Mouse (Mus musculus): Measurements from ENCODE around the gene Zkscan8.
"Not testable (repeated sequence)": the region's sequence is repeated elsewhere in the genome, so short reads cannot be mapped to it uniquely, and the experiment has no call there.

Zkscan8 gene

DNA sequence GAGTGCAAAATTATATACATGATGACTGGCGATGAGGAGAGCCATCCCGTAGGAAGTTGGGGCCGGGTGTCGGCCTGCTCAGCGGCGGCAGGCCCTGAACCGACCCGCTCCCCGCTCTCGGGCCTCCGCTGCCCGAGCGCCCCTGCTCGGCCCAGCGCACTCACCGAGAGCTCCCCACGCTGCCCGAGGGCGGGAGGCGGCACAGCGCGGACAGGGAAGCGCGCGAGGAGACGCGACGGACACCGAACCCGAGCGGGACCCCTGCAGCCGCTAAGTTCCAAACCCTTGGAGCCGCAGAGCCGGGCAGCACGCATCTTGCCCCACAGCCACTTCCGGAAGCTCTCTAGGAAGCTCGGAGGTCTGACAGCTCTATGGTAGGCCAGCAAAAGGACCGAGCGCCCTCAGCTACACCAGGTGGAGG, at the start of gene Zkscan8:
Gene Zkscan8, minus strand, starts transcription at position 340 of the 421 bp plus-strand sequence.
- peak; percentile 47 for DNase-seq (ENCODE audit: extremely low spot score, low read depth, low spot score)

DNA sequence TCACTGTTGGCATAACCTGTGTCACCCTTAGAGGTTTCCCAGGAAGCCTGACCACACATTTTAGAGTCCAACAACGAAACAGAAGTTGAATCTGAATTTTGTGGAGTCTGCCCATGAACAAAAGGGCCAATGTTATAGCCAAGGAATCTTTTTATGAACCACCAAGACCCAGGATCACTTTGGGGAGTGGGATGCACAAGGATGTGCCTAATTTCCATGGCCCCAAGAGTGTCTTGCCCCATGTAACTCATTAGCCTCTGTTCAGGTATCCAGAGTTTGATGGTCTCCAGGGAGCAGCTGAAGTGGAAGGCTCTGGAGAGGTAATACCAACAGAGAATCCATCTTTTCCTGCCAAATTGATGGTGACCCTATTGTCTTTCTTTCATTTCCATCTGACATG, 28.9 kb upstream of the Zkscan8 start, which contains the start of gene Olfr1535:
Gene Olfr1535, minus strand, starts transcription at position 101 of the 400 bp plus-strand sequence.
- no peak for DNase-seq (ENCODE audit: extremely low spot score, low read depth, low spot score)

DNA sequence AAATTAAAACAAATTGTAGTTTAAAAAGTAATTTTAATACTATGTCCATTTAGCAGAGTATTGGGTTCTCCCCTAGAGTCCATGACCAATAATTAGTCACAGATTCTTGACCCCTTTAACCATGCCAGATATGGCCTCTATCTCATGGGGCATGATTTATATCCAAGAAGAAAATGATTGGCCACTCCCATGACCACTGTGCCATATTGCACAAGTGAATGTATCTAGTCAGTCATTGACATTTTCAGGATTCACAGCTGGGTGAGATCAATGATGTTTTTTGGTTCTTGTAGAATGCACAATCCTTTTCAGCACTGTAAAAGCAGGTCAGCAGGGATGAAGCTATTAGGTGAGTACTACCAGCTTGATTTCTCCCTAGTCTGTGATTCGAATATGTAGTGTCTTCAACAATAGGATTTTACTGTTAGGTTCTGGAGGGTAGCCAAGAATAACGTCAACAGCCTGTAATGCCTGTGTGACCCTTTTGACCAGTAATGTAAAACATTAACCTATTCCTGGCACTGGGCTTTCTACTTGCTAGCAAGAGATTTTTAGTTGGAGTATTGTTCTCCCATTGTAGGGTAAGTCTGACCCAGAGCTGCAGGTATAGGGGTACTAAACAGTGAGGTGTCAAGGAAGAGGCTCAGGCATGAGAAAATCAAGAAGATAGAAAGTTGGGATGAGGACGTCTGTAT, 19.6 kb upstream of the Zkscan8 start:
- no peak for DNase-seq (ENCODE audit: extremely low spot score, low read depth, low spot score)

DNA sequence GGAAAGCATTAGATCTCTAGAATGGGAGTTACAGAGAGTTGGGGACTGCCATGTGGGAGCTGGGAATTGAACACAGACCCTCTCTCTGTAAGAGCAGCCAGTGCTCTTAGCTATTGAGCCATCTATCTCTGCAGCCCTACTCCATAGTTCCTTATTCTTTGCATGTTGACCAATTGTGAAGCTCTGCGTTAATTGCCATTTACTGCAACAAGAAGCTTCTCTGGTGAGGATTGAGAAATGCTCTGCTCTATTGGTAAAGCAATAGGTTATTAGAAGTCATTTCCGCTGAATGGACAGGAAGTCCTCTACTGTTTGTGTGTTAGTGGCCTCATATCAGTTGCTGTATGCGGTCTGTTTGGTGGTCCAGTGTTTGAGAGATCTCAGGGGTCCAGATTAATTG, 18.6 kb upstream of the Zkscan8 start:
- no peak for DNase-seq (ENCODE audit: extremely low spot score, low read depth, low spot score)

DNA sequence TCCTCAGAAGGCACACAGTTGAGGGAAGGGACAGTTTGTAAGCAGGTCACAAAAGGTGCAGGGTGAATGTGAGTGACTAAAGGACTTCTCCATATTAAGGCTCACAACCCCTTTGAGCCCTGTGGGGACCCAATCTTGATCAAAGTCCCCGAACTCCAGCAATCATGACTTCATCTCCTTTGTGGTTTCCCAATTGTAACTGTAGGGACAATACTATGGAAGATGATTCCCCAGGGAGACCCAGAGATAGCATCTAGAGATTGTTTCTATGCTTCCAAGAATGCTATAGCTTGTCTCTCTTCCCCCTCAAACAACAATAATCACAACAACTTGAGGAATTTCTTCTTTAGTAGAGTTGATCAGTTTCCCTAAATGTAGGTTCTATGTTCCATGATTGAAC, 11.8 kb upstream of the Zkscan8 start, which contains the start of gene Olfr1366:
Gene Olfr1366, minus strand, starts transcription at position 101 of the 400 bp plus-strand sequence.
- DNase-seq (ENCODE audit: extremely low spot score, low read depth, low spot score) = no peak

DNA sequence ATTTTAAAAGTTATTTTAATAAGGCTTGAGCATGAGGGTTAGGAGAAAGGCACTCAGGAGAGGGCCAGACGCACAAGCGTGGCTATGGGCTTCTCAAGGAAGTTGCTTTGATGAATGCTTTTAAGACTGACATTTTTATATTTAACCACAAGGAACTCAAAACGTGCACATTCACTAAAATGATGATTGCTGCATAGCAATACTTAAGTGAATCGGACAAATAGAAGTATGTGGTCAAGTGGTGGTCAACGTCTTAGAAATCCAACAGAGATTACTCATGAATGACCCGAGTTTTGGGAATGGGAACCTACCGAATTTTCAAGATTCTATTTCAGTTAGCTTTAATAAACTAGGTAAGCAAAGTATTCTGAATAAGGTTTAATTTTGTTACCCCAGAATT, 784 bp downstream of the Zkscan8 start:
- DNase-seq (ENCODE audit: extremely low spot score, low read depth, low spot score) = peak; percentile 3

DNA sequence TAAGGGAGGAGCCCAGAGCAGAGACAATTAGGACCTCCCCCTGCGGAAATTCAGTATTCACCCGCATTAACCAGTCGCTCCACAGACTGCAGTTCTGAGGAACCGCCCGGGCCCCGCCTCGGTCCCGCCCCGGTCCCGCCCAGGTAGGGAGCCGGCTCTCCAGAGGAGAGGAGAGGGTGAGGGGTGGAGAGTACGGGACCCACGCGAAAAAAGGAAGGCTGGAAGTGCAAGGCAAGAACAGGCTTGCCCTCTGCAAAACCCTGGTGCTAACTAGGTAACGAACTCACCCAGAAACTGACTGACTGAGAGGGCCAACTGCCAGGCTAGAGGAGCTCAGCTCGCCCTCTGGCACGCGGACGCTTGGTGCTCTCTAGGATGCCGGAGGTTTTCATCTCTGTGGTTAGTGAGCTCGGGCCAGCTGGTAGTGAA, 24.7 kb downstream of the Zkscan8 start:
- peak; percentile 44 for DNase-seq (ENCODE audit: extremely low spot score, low read depth, low spot score)

DNA sequence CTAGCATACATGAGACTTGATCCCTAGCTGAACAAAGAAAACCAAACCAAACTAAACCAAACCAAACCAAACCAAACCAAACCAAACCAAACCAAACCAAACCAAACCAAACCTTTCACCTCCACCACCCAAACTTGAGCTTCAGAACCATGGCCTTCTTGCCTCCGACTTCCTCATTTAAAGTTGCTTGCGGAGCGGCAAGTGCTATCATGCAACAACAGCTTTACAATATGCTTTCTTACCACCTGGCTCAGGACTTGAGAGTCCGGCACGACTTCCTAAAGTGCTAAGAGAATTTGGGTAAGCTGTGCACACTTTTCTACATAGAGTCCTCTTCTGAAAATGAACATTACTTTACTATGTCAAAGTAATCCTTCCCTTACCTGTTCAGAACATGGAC, 28.6 kb downstream of the Zkscan8 start:
- DNase-seq (ENCODE audit: extremely low spot score, low read depth, low spot score) = no peak

DNA sequence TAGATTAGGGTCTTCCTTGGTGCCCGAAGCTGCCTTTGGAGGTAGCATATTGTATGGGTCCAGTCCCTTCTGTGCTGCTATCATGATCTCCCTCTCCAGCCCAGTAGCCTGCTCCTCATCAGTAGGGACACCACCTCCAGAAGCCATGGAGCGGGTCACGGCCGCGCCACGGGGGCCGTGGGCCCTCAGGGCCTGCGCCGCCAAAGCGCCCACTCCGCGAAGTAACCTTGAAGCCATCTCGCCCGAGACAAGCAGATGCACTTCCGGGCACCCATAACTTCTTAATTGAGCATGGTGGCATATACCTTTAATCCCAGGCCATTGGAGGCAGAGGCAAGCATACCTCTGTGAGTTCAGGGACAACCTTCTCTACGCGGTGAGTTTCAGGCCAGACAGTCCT, 29.7 kb downstream of the Zkscan8 start, which contains the start of gene Gm11273:
Gene Gm11273, minus strand, starts transcription at position 237 of the 400 bp plus-strand sequence.
- not testable (repeated sequence) for DNase-seq (ENCODE audit: extremely low spot score, low read depth, low spot score)

DNA sequence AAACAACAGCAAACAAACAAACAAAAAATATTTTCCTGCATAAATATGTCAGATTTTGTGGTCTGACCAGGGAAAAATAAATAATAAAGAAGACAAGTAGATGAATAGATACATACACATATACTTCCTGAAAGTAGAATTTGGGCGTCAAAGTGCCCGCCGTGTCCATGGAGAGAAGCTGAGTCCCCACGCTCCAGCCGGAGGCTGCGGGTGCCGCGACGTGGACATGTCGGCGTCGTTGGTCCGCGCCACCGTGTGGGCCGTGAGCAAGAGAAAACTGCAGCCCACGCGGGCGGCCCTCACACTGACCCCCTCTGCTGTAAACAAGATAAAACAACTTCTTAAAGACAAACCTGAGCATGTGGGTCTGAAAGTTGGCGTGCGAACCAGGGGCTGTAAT, 35.8 kb downstream of the Zkscan8 start, which contains the start of gene AK157302:
Gene AK157302, plus strand, starts transcription at position 144 of the 400 bp plus-strand sequence.
- DNase-seq (ENCODE audit: extremely low spot score, low read depth, low spot score) = no peak

DNA sequence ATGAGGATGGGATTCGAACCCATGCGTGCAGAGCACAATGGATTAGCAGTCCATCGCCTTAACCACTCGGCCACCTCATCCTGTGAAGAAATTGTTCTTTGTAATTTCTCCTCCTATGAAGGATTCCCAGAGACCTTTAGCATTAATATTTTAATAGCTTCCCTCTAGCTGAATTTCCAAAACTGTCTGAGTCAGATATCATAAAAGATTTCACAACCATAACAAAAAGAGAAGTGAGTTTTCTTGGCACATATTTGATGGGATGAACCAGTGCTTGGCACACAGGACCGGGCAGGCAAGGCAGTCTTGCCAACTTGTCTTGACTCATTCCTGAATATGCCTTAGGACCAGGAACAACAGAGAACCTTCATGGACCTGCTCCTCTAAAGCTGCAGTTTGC, 38.1 kb downstream of the Zkscan8 start:
- no peak for DNase-seq (ENCODE audit: extremely low spot score, low read depth, low spot score)

DNA sequence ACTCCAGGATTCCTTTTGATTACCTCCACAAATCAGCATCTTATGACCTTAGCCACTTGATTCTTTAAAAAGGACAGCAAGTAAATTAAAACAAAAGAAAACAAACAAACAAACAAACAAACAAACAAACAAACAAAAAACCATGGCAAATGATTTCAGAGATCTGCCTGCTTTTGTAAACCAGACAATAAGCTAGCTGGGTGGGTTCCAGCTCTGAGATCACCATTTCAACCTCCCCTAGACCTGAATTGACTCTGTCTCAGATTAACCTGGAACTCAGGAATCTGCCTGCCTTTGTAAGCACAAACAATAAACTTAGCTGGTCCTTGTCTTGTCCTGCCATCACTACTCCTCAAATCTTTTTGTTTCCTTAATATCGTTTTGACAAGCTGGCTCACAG, 44.0 kb downstream of the Zkscan8 start:
- no peak for DNase-seq (ENCODE audit: extremely low spot score, low read depth, low spot score)

DNA sequence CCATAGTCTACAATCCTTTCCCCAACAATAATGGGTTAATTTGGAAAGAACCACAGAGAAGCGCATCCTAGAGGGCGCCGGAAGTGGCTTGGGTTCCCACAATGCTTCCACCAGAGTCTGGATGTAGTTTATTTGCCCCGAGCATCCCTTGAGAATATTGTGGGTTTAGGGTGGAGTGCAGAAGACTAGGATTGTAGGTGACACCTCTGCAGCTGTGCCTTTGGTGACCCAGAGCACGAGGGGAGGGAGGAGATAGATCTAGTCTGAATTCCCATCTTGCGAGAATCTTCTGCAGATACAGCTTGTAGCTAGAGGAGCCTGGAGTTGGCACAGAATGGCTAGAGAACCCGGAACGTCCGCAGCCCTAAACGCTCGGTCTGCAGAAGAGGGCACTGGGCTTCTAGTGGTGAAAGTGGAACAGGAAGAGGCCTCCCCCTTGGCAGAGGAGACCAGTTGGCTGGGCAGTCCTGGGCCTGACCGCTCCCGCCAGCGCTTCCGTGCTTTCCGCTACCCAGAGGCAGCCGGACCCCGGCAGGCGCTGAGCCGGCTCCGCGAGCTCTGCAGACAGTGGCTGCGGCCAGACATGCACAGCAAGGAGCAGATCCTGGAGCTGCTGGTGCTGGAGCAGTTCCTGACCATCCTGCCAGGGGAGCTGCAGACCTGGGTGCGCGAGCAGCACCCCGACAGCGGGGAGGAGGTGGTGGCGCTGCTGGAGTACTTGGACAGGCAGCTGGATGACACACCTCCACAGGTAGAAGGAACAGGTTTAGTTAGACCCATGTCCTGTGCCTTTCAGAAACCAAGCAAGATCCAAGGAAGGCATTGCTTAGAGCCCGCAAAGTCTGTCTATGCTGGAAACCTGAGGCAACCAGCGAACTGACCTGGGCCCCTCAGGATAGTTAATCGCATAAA, 51.9 kb downstream of the Zkscan8 start, which contains the start of the genes Zkscan4 and Gm10065:
Gene Zkscan4, plus strand, starts transcription at position 149 of the 912 bp plus-strand sequence.
Gene Gm10065, minus strand, starts transcription at position 683 of the 912 bp plus-strand sequence.
- DNase-seq (ENCODE audit: extremely low spot score, low read depth, low spot score) = peak; percentile 12

DNA sequence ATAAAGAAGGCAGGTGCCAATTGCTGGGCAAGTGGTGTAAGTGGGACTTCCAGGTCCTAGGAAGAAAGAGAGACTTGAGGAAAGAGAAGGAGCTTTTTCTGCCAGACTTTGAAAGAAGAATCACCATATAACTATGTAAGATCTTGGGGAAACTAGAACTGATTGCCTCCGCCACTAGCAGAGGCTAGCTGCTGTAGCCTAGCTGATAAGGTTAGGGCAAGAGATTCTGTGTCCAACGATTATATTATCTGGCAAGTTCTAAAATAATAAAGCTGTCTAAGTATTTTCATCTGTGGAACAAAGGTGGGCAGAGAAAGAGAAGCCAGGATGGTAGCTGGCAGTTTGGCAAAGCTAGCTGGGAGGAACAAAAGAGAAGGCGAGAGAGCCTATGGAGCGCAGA, 58.5 kb downstream of the Zkscan8 start:
- no peak for DNase-seq (ENCODE audit: extremely low spot score, low read depth, low spot score)

DNA sequence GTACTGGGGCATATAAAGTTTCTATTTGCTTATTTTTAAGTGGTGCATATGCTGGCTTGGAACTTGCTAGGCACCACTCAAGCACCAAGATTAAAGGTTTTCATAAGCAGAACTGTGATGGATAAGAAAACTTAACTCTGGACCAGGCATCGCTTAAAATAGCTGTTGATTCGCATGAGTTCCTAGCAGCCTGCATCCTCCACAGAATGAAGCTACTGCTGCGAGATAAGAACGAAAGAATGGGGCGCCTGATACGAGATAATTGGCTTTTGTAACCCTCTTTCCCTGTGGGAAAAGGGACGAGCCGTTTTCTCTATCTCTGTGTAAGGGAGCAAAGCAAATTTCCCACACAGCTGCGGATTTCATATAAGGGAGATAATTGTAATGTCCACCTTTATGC, 61.8 kb downstream of the Zkscan8 start:
- DNase-seq (ENCODE audit: extremely low spot score, low read depth, low spot score) = no peak

DNA sequence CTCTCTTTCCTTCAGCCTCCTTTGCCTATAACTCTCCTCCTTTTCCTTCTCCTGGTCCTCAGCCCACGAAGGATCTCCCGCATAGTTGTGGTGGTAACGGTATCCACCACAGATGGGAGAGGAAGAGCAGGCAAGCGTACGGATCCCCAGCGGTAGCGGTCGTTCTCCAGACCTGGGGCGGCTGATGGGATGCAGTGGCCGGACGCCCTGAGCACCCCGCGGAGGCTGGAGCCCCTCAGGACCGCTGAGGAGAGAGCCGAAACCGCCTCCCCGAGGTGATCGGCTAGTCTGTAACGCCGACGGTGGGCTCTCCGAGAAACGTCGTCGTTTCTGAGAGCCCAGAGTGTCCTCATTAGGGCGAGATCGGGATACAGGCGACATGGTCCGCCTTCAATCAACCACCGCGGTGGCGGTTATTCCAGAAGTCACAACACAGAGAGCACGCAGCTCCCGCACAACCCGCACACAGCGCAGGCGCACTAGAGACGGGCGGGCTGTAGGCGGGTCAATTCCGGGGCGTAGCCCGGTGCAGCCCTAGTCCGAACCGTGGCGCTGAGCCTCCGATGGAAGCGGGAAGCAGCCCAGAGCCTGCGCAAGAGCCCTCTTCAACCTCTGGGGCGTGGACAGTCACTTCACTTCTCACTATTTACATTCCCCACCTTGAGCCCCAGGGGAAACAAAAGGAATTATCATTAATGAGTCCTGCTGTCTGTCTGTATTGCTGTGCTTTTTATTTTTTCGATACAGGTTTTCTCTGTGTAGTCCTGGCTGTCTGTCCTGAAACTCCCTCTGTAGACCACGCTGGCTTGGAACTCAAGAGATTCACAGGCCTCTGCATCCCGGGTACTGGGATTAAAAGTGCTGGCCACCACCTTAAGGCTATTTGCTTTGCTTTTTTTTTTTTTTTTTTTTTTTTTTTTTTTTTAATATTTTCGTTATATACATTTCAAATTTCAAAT, 62.6 kb downstream of the Zkscan8 start, which contains the start of gene Nkapl:
Gene Nkapl, minus strand, starts transcription at position 449 of the 959 bp plus-strand sequence.
- DNase-seq (ENCODE audit: extremely low spot score, low read depth, low spot score) = no peak

DNA sequence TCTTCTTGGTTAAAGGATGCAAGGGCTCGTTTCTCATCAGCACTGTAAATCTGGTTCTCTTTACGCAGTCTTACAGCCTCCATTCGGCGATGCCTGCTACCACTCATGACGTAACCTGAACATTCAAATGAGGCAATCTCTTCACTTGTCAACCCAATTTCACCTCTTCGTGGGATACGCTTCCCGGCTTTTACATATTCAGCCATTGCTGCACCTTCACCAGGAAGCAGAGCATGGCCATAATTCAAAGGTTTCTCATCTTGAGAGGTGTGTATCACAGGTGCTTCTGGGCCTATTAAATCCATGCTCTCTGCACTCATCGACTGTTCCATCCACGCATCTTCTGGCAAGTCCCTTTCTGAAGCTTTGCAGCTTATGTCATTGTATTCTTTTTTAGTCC, 63.6 kb downstream of the Zkscan8 start:
- DNase-seq (ENCODE audit: extremely low spot score, low read depth, low spot score) = no peak
